Mouse (Mus musculus) right cerebral cortex, postnatal 4 days (tissue): ENCODE data around the gene Olfr1259.
"Not testable (repeated sequence)": the region's sequence is repeated elsewhere in the genome, so short reads cannot be mapped to it uniquely, and the experiment has no call there.

Experiments used
- DNase-seq: peaks from one replicate; pipeline ENCODE4 v3.0.0-alpha.2; 2022

Gene Olfr1259

DNA sequence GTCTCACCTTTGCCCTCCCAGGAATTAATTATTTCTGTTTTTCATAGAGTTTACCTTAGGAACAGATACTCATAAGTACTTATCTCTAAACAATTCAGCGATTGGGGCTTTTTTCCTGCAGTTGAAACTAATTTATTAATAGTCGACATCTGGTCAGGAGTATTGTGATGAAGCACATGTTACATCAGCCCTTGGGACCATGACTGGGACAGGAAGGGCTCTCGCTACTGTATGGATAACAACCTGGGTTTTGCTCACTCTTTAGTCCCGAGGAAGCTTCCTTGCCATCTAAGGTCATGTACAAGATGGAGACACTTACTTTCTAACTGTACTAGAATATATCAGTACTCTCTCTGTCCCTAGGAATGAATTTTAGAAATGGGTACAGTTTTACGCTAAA lies at the start of gene Olfr1259:
Olfr1259 (minus strand) TSS at position 101 of the 400 bp plus-strand sequence.
- DNase-seq = no peak

- no peak for DNase-seq
Measured at GRCm38 (mm10) chr2:89990921-89991320, 42.5 kb upstream of the Olfr1259 start, which contains the start of gene Olfr1261. TSS of gene Olfr1261 (plus strand) at chr2:89991221.

GRCm38 (mm10) chr2:89977709-89978108 lies 29.2 kb upstream of the Olfr1259 start:
- DNase-seq = no peak

DNA sequence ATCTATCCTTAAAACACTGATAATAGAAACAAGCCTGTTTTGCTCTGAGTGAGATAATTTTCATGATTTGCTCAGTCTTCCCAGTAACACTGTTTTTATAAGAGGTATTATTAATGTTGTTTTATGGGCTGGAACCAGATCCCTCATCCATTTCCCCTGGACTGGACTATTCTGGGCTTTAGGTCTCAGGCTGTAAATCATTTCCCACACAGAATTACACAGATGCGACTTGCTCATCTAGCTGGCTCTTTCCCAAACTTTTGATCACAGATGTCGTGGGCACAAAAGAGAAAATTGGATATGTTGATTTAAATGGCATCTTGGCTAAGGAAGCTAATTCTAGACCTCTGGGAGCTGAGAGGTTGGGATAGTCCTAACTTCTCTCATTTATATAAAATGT lies 25.7 kb upstream of the Olfr1259 start, which contains the start of gene Olfr1260:
Olfr1260 (plus strand) TSS at position 157 of the 400 bp plus-strand sequence.
- no peak for DNase-seq

DNA sequence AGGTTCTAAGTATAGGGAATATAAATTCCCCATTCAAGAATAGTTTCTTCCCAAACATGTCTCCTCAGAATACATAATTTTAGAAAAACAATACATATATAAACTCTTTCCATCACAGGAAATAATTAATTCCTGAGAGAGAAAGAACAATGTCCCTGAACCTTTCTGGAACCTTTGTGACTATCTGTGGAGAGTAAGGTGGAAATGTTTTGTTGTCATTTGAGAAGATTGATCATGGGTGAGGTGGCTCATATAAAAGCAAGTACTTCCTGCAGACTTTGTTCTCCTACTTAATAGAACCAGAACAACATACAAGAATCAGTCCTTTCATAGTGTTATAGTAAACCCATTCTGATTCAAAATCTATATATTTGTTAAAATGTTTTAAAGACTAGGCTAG lies 21.5 kb downstream of the Olfr1259 start, which contains the start of gene Olfr1258:
Olfr1258 (plus strand) TSS at position 301 of the 400 bp plus-strand sequence.
- DNase-seq = no peak

DNA sequence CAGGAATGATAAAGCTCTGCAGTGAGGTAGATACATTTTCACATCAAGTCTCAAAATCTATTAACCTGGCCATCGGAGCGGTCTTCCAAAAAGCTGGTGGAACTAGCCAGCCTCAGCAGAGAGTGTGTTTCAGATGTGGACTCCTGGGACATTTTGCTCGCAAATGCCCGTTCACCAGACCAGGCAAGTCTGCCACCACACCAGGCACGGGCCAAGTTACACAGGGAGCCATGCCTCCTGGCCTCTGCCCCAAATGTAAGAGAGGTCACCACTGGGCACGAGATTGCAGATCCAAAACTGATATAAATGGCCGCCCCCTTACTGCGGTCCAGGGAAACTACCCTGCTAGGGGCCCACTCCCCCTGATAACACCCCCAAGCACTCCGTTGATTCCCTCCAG lies 35.8 kb downstream of the Olfr1259 start:
- not testable (repeated sequence) for DNase-seq
